Mouse (Mus musculus): ENCODE measurements around the gene Lmo4. TPM values are rescaled to one million over a fixed set of nuclear protein-coding genes. Genes with fewer than 3 reads are reported as not detected.

The Lmo4 gene
- polyA plus RNA-seq (2011; ENCODE audit: insufficient read depth, insufficient read length, low read depth, missing spikeins): 28.9 and 30.7 TPM in 2 replicates

- H3K27me3 ChIP-seq (ENCODE audit: control insufficient read depth, insufficient read depth, low read length, poor library complexity, severe bottlenecking): 0 out of 2 replicates have a peak, but pooled peaks cover 2% of the 10 kb centered on the region
- H3K36me3 ChIP-seq (ENCODE audit: control insufficient read depth, insufficient read depth, low read length, poor library complexity, severe bottlenecking): no peaks in the 10 kb centered on the region; the same call in 1 of the 2 replicates
- peak within 1 kb of the TSS; percentile 93 for H3K9ac ChIP-seq (ENCODE audit: low read depth, poor library complexity, severe bottlenecking)
- TF ChIP-seq EP300 (IDR thresholded peaks at IDR 0.05; ENCODE audit: insufficient read depth, low read depth, low read length) (no peak), POLR2A (IDR thresholded peaks at IDR 0.05; ENCODE audit: insufficient read depth, low read length) (no peak), CTCF (IDR thresholded peaks at IDR 0.05; ENCODE audit: low read depth, low read length) (no peak)
- H3K9me3 ChIP-seq (replicated peaks; ENCODE audit: control insufficient read depth, insufficient read depth, low read length, poor library complexity, severe bottlenecking): no peaks in the 10 kb centered on the region; the same call in 1 of the 2 replicates
- H3K4me3 ChIP-seq (ENCODE audit: low read depth, low read length): peak within 1 kb of the TSS; percentile 80
- peaks cover 1% of the 10 kb centered on the region for H3K4me1 ChIP-seq (ENCODE audit: control insufficient read depth, insufficient read depth, low read length)
- peak within 1 kb of the TSS; percentile 34 for H3K27ac ChIP-seq (ENCODE audit: insufficient read depth, low read length)
These were observed at the start of gene Lmo4 for GRCm38 (mm10) chr3:144204413-144205311. TSS of gene Lmo4 (minus strand) at chr3:144205220.

GRCm38 (mm10) chr3:144254281-144254680, 49.3 kb upstream of the Lmo4 start:
- Histone ChIP-seq H3K27me3 (ENCODE audit: control insufficient read depth, insufficient read depth, low read length, poor library complexity, severe bottlenecking) (no peaks in the 10 kb centered on the region; the same call in 1 of the 2 replicates), H3K4me1 (ENCODE audit: control insufficient read depth, insufficient read depth, low read length) (no peaks in the 10 kb centered on the region), H3K9ac (ENCODE audit: low read depth, poor library complexity, severe bottlenecking) (no peak overlapping the region), H3K36me3 (ENCODE audit: control insufficient read depth, insufficient read depth, low read length, poor library complexity, severe bottlenecking) (no peaks in the 10 kb centered on the region), H3K27ac (ENCODE audit: insufficient read depth, low read length) (no peak overlapping the region), H3K9me3 (replicated peaks; ENCODE audit: control insufficient read depth, insufficient read depth, low read length, poor library complexity, severe bottlenecking) (no peaks in the 10 kb centered on the region), H3K4me3 (ENCODE audit: low read depth, low read length) (no peak overlapping the region)
- no peak for TF ChIP-seq POLR2A (IDR thresholded peaks at IDR 0.05; ENCODE audit: insufficient read depth, low read length)
- TF ChIP-seq EP300 (IDR thresholded peaks at IDR 0.05; ENCODE audit: insufficient read depth, low read depth, low read length): no peak
- no peak for TF ChIP-seq CTCF (IDR thresholded peaks at IDR 0.05; ENCODE audit: low read depth, low read length)

DNA sequence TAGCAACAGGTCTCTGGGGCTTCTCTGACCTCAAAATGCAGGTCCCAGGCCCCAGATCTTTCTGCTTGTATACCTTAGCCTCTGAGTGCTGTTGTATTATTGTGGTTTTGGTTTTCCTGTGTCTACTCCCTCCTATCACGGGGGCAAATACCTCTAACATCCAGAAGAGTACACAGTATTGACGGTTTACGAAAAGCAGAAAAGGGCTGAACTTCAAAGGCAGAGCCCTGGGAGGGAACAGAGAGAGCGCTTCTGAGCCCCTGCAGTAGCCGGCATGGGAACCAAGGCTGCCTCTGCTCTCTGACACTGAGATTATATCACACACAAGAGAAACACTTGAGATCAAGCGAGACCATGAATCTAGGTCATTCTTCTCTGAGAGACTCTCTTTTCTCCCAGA, 48.0 kb upstream of the Lmo4 start:
- TF ChIP-seq EP300 (IDR thresholded peaks at IDR 0.05; ENCODE audit: insufficient read depth, low read depth, low read length) (no peak), CTCF (IDR thresholded peaks at IDR 0.05; ENCODE audit: low read depth, low read length) (no peak), POLR2A (IDR thresholded peaks at IDR 0.05; ENCODE audit: insufficient read depth, low read length) (no peak)
- Histone ChIP-seq H3K4me3 (ENCODE audit: low read depth, low read length) (no peak overlapping the region), H3K9ac (ENCODE audit: low read depth, poor library complexity, severe bottlenecking) (no peak overlapping the region), H3K36me3 (ENCODE audit: control insufficient read depth, insufficient read depth, low read length, poor library complexity, severe bottlenecking) (no peaks in the 10 kb centered on the region), H3K4me1 (ENCODE audit: control insufficient read depth, insufficient read depth, low read length) (no peaks in the 10 kb centered on the region), H3K9me3 (replicated peaks; ENCODE audit: control insufficient read depth, insufficient read depth, low read length, poor library complexity, severe bottlenecking) (no peaks in the 10 kb centered on the region), H3K27ac (ENCODE audit: insufficient read depth, low read length) (no peak overlapping the region), H3K27me3 (ENCODE audit: control insufficient read depth, insufficient read depth, low read length, poor library complexity, severe bottlenecking) (no peaks in the 10 kb centered on the region)

DNA sequence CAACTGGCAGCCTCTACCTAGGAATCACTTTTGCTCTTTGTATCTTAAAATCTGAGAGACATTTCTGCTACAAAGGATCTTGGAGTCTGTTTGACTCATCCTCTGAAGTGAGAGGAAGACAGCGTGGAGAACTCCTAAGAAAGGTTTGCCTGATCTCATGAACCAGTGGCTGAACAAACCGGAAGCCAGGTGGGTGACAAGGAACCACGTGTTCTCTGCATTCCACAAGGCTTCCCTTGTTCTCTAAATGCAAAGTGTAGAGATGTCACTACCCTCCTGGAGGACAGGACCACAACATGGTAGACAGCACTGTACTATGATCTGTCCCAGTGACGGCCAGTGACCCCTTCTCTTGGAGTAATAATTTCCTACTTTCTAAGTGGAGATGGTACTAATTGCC, 47.1 kb upstream of the Lmo4 start:
- Histone ChIP-seq H3K36me3 (ENCODE audit: control insufficient read depth, insufficient read depth, low read length, poor library complexity, severe bottlenecking) (no peaks in the 10 kb centered on the region), H3K27ac (ENCODE audit: insufficient read depth, low read length) (no peak overlapping the region), H3K9me3 (replicated peaks; ENCODE audit: control insufficient read depth, insufficient read depth, low read length, poor library complexity, severe bottlenecking) (no peaks in the 10 kb centered on the region), H3K4me3 (ENCODE audit: low read depth, low read length) (no peak overlapping the region), H3K9ac (ENCODE audit: low read depth, poor library complexity, severe bottlenecking) (no peak overlapping the region), H3K27me3 (ENCODE audit: control insufficient read depth, insufficient read depth, low read length, poor library complexity, severe bottlenecking) (no peaks in the 10 kb centered on the region), H3K4me1 (ENCODE audit: control insufficient read depth, insufficient read depth, low read length) (no peaks in the 10 kb centered on the region)
- TF ChIP-seq POLR2A (IDR thresholded peaks at IDR 0.05; ENCODE audit: insufficient read depth, low read length): no peak
- TF ChIP-seq CTCF (IDR thresholded peaks at IDR 0.05; ENCODE audit: low read depth, low read length): no peak
- TF ChIP-seq EP300 (IDR thresholded peaks at IDR 0.05; ENCODE audit: insufficient read depth, low read depth, low read length): no peak

- no peaks in the 10 kb centered on the region for H3K36me3 ChIP-seq (ENCODE audit: control insufficient read depth, insufficient read depth, low read length, poor library complexity, severe bottlenecking)
- no peak overlapping the region for H3K27ac ChIP-seq (ENCODE audit: insufficient read depth, low read length)
- H3K27me3 ChIP-seq (ENCODE audit: control insufficient read depth, insufficient read depth, low read length, poor library complexity, severe bottlenecking): no peaks in the 10 kb centered on the region; the same call in 1 of the 2 replicates
- no peaks in the 10 kb centered on the region for H3K4me1 ChIP-seq (ENCODE audit: control insufficient read depth, insufficient read depth, low read length)
- peak; percentile 76 for TF ChIP-seq CTCF (IDR thresholded peaks at IDR 0.05; ENCODE audit: low read depth, low read length)
- no peak for TF ChIP-seq POLR2A (IDR thresholded peaks at IDR 0.05; ENCODE audit: insufficient read depth, low read length)
- H3K9me3 ChIP-seq (replicated peaks; ENCODE audit: control insufficient read depth, insufficient read depth, low read length, poor library complexity, severe bottlenecking): no peaks in the 10 kb centered on the region
- H3K4me3 ChIP-seq (ENCODE audit: low read depth, low read length): no peak overlapping the region
- no peak overlapping the region for H3K9ac ChIP-seq (ENCODE audit: low read depth, poor library complexity, severe bottlenecking)
These were observed 37.1 kb upstream of the Lmo4 start for GRCm38 (mm10) chr3:144242025-144242673.

All from ES-Bruce4 (cell line).